Mouse (Mus musculus): ENCODE results near the gene Hrh2.

DNA sequence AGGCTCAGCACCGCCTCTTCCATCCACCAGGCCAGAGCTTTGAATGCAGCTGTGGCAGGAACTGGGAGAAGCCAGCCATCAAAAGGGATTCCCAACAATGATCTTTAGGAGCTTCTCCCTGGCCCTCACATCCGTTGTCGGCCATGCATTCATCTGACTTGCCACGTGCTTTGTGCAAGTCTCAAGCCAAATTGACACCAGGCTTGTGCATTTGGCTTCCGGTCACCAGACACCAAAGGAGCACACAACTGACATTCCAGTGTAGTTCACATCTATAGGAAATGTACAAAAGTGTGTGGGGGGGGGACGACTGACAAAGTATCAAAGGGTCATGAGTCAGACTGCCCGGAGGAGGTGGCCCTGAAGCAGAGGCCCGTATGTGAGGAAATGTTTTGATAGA is 58.4 kb downstream of the Hrh2 start:
- TF ChIP-seq CTCF (IDR thresholded peaks at IDR 0.05; ENCODE audit: low read depth), result no peak
- TF ChIP-seq EP300 (optimal IDR thresholded peaks at IDR 0.05), result no peak

All from stomach, postnatal 0 days (tissue).